Mouse (Mus musculus) embryonic facial prominence, embryonic 11.5 days (tissue): ENCODE measurements around the gene Rab3a. TPM values are rescaled to one million over a fixed set of nuclear protein-coding genes. Genes with fewer than 3 reads are reported as not detected.

Experiments used
- ATAC-seq: fragments of 200-750 bp; cut with Nextera tagmentation; replicated peaks from 2 replicates; pipeline ENCODE4 v1.8.0; 2017; ENCODE audit warnings: low read depth; ENCODE audit not compliant: insufficient number of reproducible peaks, low FRiP score, low TSS enrichment
- DNase-seq: peaks from one replicate; pipeline ENCODE4 v3.0.0-alpha.2; 2015; ENCODE audit warnings: low spot score
- H3K27ac ChIP-seq: fragments of 300-500 bp; sonication (generic); replicated peaks from 2 replicates; pipeline ENCODE4 v1.5.1; 2014; ENCODE audit warnings: mild to moderate bottlenecking, low read depth, low read length, control low read depth
- H3K27me3 ChIP-seq: fragments of 300-500 bp; sonication (generic); 2 replicates; pipeline ENCODE4 v1.6.1; 2014; ENCODE audit warnings: mild to moderate bottlenecking, low read length, moderate library complexity, mixed read lengths; ENCODE audit not compliant: control insufficient read depth, insufficient read depth
- H3K36me3 ChIP-seq: fragments of 300-500 bp; sonication (generic); replicated peaks from 2 replicates; pipeline ENCODE4 v1.6.1; 2014; ENCODE audit warnings: low read depth, mild to moderate bottlenecking, low read length, moderate library complexity, mixed read lengths; ENCODE audit not compliant: control insufficient read depth, insufficient read depth
- H3K4me1 ChIP-seq: fragments of 300-500 bp; sonication (generic); 2 replicates; pipeline ENCODE4 v1.6.1; 2014; ENCODE audit warnings: low read length, mixed read lengths; ENCODE audit not compliant: control insufficient read depth, insufficient read depth
- H3K4me2 ChIP-seq: fragments of 300-500 bp; sonication (generic); 2 replicates; pipeline ENCODE4 v1.6.1; 2014; ENCODE audit warnings: low read depth, mild to moderate bottlenecking, control low read depth, low read length, moderate library complexity
- H3K4me3 ChIP-seq: fragments of 300-500 bp; sonication (generic); 2 replicates; pipeline ENCODE4 v1.5.1; 2014; ENCODE audit warnings: low read depth, low read length, control low read depth
- H3K9ac ChIP-seq: fragments of 300-500 bp; sonication (generic); replicated peaks from 2 replicates; pipeline ENCODE4 v1.6.1; 2014; ENCODE audit warnings: mild to moderate bottlenecking, control low read depth, low read length
- H3K9me3 ChIP-seq: fragments of 300-500 bp; sonication (generic); replicated peaks from 2 replicates; pipeline ENCODE4 v1.6.1; 2016; ENCODE audit warnings: mild to moderate bottlenecking, low read length, inconsistent platforms, mixed read lengths; ENCODE audit not compliant: control insufficient read depth
- WGBS: fragments of 180-500 bp; shearing (Covaris S2); extraction: QIAGEN DNeasy Blood & Tissue Kit; methylation state at CpG from one replicate; pipeline ENCODE4 v1.1.7; 2014; 5-methylcytosine and 5-hydroxymethylcytosine counted together
- polyA plus RNA-seq: library from polyadenylated mRNA; unstranded; fragments of >200 nt; fragmentation: Nextera tagmentation; extraction: Ambion mirVana; gene quantifications from 2 replicates; pipeline ENCODE4 v1.2.1, GENCODE M21; 2014

The Rab3a gene
- 24.8 and 31.6 TPM in 2 replicates for polyA plus RNA-seq

DNA sequence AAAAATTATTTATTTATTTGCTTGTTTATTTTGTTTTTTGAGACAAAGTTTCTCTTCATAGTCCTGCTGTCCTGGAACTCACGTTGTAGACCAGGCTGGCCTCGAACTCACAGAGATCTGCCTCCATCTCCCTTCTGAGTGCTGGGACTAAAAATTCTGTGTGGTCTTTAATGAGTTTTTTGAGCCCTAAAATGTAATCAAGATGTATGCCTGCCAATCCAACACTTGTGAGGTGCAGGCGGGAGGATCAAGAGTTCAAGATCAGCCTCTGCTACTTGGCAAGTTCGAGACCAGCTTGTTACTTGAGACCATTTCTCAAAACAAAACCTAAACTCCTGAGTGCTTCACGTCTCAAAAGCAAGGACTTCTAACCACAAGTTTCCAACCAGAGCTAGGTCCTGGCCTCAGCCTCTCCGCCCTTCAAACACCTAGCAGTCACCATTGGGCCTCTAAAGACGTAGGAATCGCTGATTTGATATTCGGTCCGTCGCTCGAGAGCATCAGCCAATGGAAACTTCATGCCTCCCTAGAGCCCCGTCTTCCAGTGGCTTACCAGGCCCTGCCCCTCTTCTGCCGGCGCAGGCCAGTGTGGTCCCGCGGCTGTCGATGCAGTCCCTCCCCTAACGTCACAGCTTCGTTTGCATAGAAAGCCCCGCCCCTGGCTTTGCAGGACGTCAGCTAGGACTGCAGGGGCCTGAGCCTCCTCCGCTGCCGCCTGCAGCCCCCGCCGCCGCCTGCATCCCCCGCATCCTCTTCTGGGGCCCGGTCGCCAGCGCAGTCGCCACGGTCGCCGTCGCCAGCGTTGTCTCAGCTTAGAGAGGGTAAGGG, at the start of gene Rab3a:
Gene Rab3a, plus strand, starts transcription at position 637 of the 828 bp plus-strand sequence.
- Histone ChIP-seq H3K4me3 (peak within 1 kb of the TSS; percentile 68), H3K9me3 (no peaks in the 10 kb centered on the region), H3K9ac (peak within 1 kb of the TSS; percentile 81), H3K4me1 (peaks cover 3% of the 10 kb centered on the region), H3K4me2 (peak within 1 kb of the TSS; percentile 95), H3K27me3 (no peaks in the 10 kb centered on the region), H3K36me3 (no peaks in the 10 kb centered on the region), H3K27ac (no peak within 1 kb of the TSS)
- DNase-seq = peak; percentile 98
- WGBS = 8% methylated on average over 37 of the region's 37 CpGs
- ATAC-seq = peak; percentile 97

DNA sequence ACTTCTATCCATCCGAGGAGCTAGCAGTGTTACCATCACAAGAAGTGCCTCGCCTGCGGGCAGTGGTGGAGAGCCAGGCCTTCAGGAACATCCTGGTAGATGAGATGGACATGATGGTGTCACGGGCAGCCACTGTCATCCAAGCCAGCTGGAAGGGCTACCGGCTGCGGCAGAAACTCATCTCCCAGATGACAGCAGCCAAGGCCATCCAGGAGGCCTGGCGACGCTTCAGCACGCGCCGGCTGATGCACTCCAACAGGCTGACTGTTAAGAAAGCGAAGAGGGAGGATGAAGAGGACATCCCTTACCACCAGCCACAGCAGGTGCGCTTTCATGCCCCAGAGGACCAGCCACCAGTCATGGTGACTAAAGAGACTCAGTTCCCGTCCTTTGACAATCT, 46.2 kb upstream of the Rab3a start:
- Histone ChIP-seq H3K4me1 (no peaks in the 10 kb centered on the region), H3K9ac (no peak overlapping the region), H3K27me3 (no peaks in the 10 kb centered on the region), H3K9me3 (no peaks in the 10 kb centered on the region), H3K4me2 (no peak overlapping the region), H3K27ac (no peak overlapping the region), H3K4me3 (no peak overlapping the region), H3K36me3 (no peaks in the 10 kb centered on the region)
- ATAC-seq (no peak), DNase-seq (no peak)
- WGBS = 90% methylated on average over 14 of the region's 14 CpGs

DNA sequence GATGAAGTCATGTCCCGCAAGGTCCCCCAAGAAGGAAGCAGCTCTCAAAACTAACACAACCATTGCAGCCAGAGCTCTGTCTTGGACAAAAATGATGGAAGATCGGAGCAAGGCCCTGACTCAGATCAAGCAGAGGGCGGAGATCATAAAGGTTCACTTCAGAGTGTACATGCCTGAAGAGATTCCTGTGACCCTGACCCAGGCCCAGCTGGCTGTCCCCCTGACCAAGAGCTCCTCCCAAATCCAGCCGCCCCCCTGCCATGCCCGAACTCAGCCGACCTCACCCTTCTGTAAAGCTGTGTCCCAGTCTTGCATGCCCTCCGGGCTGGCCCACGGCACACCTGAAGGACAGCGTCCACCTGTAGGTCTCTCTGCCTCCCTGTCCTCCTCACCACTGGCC, 44.7 kb upstream of the Rab3a start:
- H3K4me1 ChIP-seq = no peaks in the 10 kb centered on the region
- no peaks in the 10 kb centered on the region for H3K27me3 ChIP-seq
- no peak overlapping the region for H3K4me2 ChIP-seq
- WGBS = 89% methylated on average over 9 of the region's 9 CpGs
- ATAC-seq = no peak
- no peaks in the 10 kb centered on the region for H3K36me3 ChIP-seq
- no peak overlapping the region for H3K4me3 ChIP-seq
- no peaks in the 10 kb centered on the region for H3K9me3 ChIP-seq
- no peak overlapping the region for H3K9ac ChIP-seq
- H3K27ac ChIP-seq = no peak overlapping the region
- no peak for DNase-seq

DNA sequence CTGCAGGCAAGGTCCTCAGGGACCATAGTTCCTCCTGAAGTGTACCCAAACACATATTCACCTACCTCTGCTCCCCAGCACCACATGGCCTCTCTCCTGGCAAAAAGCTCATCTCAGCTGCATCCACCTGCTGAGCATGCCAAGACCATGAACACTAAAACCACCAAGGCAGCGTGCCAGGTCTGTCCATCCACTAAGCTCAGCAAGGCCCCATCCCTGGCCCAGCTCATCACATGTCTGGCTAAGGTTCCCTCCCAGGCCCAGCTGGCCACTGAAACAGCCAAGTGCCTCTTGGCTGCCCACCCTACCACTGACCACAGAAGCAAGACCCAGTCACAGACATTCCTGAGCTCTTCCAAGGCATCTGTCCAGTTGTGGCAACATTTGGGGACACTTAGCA, 44.2 kb upstream of the Rab3a start:
- no peak for ATAC-seq
- no peak overlapping the region for H3K4me2 ChIP-seq
- no peak overlapping the region for H3K4me3 ChIP-seq
- no peaks in the 10 kb centered on the region for H3K27me3 ChIP-seq
- 90% methylated on average over 1 of the region's 1 CpGs for WGBS
- no peaks in the 10 kb centered on the region for H3K36me3 ChIP-seq
- no peak overlapping the region for H3K9ac ChIP-seq
- H3K4me1 ChIP-seq = no peaks in the 10 kb centered on the region
- H3K27ac ChIP-seq = no peak overlapping the region
- DNase-seq = no peak
- H3K9me3 ChIP-seq = no peaks in the 10 kb centered on the region

DNA sequence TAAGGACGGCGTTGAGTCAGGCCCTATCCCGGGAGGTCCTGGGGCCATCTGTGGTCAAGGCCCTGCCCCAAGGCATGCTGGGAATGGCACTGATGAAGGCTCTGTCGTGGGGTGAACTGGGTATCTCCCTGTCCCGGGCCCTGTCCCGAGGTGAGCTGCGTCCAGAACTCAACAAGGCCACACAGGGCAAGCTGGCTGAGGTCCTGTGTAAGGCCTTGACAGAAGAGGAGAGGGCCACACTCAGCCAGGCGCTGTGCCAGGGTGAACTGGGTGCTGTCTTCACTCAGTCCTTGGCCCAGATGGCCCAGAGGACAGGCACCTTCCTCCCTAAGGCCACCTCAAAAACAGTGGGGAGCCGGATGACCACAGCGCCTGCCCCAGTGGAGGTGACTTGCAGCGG, 43.4 kb upstream of the Rab3a start:
- no peak overlapping the region for H3K27ac ChIP-seq
- no peak for DNase-seq
- no peak overlapping the region for H3K4me3 ChIP-seq
- no peaks in the 10 kb centered on the region for H3K4me1 ChIP-seq
- no peak overlapping the region for H3K9ac ChIP-seq
- 86% methylated on average over 11 of the region's 11 CpGs for WGBS
- H3K27me3 ChIP-seq = no peaks in the 10 kb centered on the region
- no peaks in the 10 kb centered on the region for H3K9me3 ChIP-seq
- H3K4me2 ChIP-seq = no peak overlapping the region
- no peaks in the 10 kb centered on the region for H3K36me3 ChIP-seq
- no peak for ATAC-seq

DNA sequence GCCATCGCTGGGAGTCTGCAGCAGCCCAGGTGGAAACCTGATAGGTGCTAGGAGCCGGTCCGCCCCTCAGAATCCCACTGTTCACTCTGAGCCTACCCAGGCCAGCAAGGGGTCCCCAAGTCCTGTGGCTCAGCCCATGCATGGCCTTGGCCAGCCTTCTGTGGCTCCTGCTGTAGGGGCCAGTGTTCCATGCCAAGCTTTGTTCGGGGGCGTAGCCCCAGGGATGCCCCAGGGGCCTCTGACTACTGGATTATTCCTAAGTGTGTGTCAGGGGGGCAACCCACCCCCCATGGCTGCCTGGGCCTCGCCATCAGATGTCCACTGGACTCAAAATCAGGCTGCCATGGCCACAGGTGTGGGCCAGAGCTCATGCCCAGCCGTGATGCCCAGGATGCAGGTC, 40.5 kb upstream of the Rab3a start:
- H3K9ac ChIP-seq = no peak overlapping the region
- no peaks in the 10 kb centered on the region for H3K36me3 ChIP-seq
- H3K27ac ChIP-seq = no peak overlapping the region
- H3K4me2 ChIP-seq = no peak overlapping the region
- 77% methylated on average over 7 of the region's 7 CpGs for WGBS
- H3K4me1 ChIP-seq = no peaks in the 10 kb centered on the region
- H3K4me3 ChIP-seq = no peak overlapping the region
- H3K9me3 ChIP-seq = no peaks in the 10 kb centered on the region
- DNase-seq = no peak
- ATAC-seq = no peak
- H3K27me3 ChIP-seq = no peaks in the 10 kb centered on the region

DNA sequence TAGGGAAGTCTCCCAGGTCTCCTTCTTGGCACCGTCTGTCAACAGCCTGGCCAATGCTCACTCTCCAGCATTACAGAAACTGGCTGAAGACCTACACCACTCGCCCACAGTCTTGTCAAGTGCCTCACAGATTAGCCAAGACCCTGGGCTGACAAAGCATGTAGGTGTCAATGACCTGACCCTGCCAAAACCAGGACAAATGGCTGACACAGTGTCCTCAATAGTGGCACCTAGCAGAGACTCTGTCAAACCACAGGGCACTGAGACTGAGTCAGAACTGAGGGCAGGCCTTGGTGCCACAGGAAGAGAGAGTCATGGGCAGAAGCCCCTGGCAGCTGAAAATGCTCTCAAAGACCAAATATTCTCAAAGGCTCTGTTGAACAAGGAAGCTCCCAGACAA, 39.4 kb upstream of the Rab3a start:
- H3K27me3 ChIP-seq = no peaks in the 10 kb centered on the region
- H3K4me1 ChIP-seq = no peaks in the 10 kb centered on the region
- no peak overlapping the region for H3K9ac ChIP-seq
- DNase-seq = no peak
- H3K4me3 ChIP-seq = no peak overlapping the region
- H3K27ac ChIP-seq = no peak overlapping the region
- no peak for ATAC-seq
- WGBS = 66% methylated on average over 2 of the region's 2 CpGs
- H3K36me3 ChIP-seq = no peaks in the 10 kb centered on the region
- no peak overlapping the region for H3K4me2 ChIP-seq
- H3K9me3 ChIP-seq = no peaks in the 10 kb centered on the region

DNA sequence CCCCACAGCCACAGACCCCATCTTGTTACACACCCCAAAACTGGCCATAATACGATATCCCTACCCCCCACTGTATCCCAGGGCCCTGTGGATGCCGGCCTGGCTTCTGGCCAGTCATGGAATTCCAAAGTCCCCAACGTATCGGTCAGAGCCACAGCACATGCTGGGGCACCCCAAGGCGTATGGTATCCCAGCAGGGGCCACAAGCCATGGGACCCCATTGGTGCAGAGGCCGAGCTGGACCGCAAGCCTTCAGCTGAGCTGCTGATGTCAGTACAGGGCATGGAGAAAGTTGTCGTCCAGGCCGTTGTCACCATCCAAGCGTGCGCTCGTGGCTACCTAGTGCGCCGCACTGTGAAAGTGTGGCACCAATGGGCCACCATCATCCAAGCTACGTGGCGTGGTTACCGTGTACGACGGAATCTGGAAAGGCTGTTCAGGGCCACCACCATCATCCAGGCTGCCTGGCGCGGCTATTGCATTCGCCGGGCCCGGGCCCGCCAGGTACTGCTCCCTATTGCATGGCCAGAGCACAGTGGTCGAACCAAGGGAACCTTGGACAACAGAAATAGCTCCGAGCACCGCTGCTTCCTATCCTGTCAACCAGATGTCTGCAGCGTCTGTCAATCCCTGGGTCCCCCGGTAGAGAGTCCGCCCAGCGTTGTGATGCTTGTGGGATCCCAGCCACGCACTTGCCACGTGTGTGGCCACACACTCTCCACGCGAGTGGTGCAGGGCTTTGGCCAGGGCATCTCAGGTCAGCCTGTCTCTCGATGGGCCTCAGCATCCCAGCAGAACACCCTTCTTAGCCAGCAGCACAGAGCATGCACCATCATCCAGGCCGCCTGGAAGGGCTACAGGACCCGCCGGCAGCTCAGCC, 37.7 kb upstream of the Rab3a start:
- no peak for ATAC-seq
- Histone ChIP-seq H3K4me1 (no peaks in the 10 kb centered on the region), H3K9me3 (no peaks in the 10 kb centered on the region), H3K4me3 (no peak overlapping the region), H3K36me3 (no peaks in the 10 kb centered on the region), H3K4me2 (no peak overlapping the region; the same call in 1 of the 2 replicates), H3K27me3 (no peaks in the 10 kb centered on the region), H3K27ac (no peak overlapping the region), H3K9ac (no peak overlapping the region)
- no peak for DNase-seq
- WGBS = 83% methylated on average over 40 of the region's 40 CpGs
